Mouse (Mus musculus): ENCODE results near the gene Mttp. TPM values are rescaled to one million over a fixed set of nuclear protein-coding genes. Genes with fewer than 3 reads are reported as not detected.
A peak's percentile ranks its signal among the peaks of the same experiment; 100 is the strongest.

The Mttp gene
- polyA plus RNA-seq, 1 experiment, result 1.2 TPM

- Histone ChIP-seq H3ac (ENCODE audit: control insufficient read depth, insufficient read length, low read depth) (no peak overlapping the region), H3K4me3 (ENCODE audit: insufficient read depth, poor library complexity, severe bottlenecking) (no peak overlapping the region), H3K27me3 (ENCODE audit: control insufficient read depth, insufficient read depth, insufficient read length) (no peaks in the 10 kb centered on the region), H3K79me3 (ENCODE audit: low read depth) (peaks cover 19% of the 10 kb centered on the region), H3K79me2 (ENCODE audit: control insufficient read depth, insufficient read depth) (peaks cover 41% of the 10 kb centered on the region), H3K36me3 (ENCODE audit: control insufficient read depth, insufficient read depth) (peaks cover 79% of the 10 kb centered on the region)
- TF ChIP-seq FOSL1 (IDR thresholded peaks at IDR 0.05; ENCODE audit: insufficient read depth, low read length, poor library complexity, severe bottlenecking), result no peak
- no peak for TF ChIP-seq CEBPB (IDR thresholded peaks at IDR 0.05; ENCODE audit: low read depth)
- TF ChIP-seq USF1 (IDR thresholded peaks at IDR 0.05; ENCODE audit: low read depth), result no peak
- no peak for TF ChIP-seq MYOD1 (IDR thresholded peaks at IDR 0.05; ENCODE audit: control insufficient read depth, insufficient read length, low read depth)
- TF ChIP-seq MAX (IDR thresholded peaks at IDR 0.05), result no peak
- TF ChIP-seq CTCF (IDR thresholded peaks at IDR 0.05; ENCODE audit: control insufficient read depth, insufficient read depth, insufficient read length), result no peak
- TF ChIP-seq MYOG (IDR thresholded peaks at IDR 0.05; ENCODE audit: control insufficient read depth, extremely low read depth, insufficient read length), result no peak
These were observed 66.1 kb downstream of the Mttp start for GRCm38 (mm10) chr3:138078701-138079100.

GRCm38 (mm10) chr3:138077476-138078340 lies 67.1 kb downstream of the Mttp start:
- H3ac ChIP-seq (ENCODE audit: control insufficient read depth, insufficient read length, low read depth), result no peak overlapping the region
- H3K36me3 ChIP-seq (ENCODE audit: control insufficient read depth, insufficient read depth), result peaks cover 78% of the 10 kb centered on the region
- TF ChIP-seq CEBPB (IDR thresholded peaks at IDR 0.05; ENCODE audit: low read depth) (no peak), USF1 (IDR thresholded peaks at IDR 0.05; ENCODE audit: low read depth) (no peak), MAX (IDR thresholded peaks at IDR 0.05) (no peak), CTCF (IDR thresholded peaks at IDR 0.05; ENCODE audit: control insufficient read depth, insufficient read depth, insufficient read length) (no peak), MYOG (IDR thresholded peaks at IDR 0.05; ENCODE audit: control insufficient read depth, extremely low read depth, insufficient read length) (no peak), FOSL1 (IDR thresholded peaks at IDR 0.05; ENCODE audit: insufficient read depth, low read length, poor library complexity, severe bottlenecking) (no peak), MYOD1 (IDR thresholded peaks at IDR 0.05; ENCODE audit: control insufficient read depth, insufficient read length, low read depth) (no peak)
- peaks cover 29% of the 10 kb centered on the region for H3K79me3 ChIP-seq (ENCODE audit: low read depth)
- no peaks in the 10 kb centered on the region for H3K27me3 ChIP-seq (ENCODE audit: control insufficient read depth, insufficient read depth, insufficient read length)
- peaks cover 51% of the 10 kb centered on the region for H3K79me2 ChIP-seq (ENCODE audit: control insufficient read depth, insufficient read depth)
- H3K4me3 ChIP-seq (ENCODE audit: insufficient read depth, poor library complexity, severe bottlenecking), result no peak overlapping the region

DNA sequence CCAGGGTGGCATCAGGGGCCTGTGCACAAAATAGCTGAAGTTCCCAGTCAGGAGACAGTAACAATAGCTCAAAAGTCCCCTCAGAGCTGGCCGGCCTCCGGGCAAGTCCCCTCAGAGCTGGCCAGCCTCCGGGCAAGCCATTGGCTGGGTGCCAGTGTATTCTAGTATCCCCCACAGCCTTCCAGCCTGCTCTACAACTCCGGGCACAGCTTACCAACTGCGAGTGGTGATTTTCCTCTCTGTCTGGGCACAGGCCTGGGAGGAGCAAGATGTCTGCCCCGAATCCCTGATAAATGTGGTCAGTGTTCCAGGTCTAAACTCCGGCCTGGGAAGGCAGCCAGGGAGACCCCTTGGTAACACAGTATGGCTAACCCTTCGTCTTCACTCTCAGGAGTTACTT lies 69.6 kb downstream of the Mttp start:
- Histone ChIP-seq H3K79me2 (ENCODE audit: control insufficient read depth, insufficient read depth) (peaks cover 76% of the 10 kb centered on the region), H3K4me3 (ENCODE audit: insufficient read depth, poor library complexity, severe bottlenecking) (no peak overlapping the region), H3K36me3 (ENCODE audit: control insufficient read depth, insufficient read depth) (peaks cover 78% of the 10 kb centered on the region), H3ac (ENCODE audit: control insufficient read depth, insufficient read length, low read depth) (no peak overlapping the region), H3K27me3 (ENCODE audit: control insufficient read depth, insufficient read depth, insufficient read length) (no peaks in the 10 kb centered on the region), H3K79me3 (ENCODE audit: low read depth) (peaks cover 52% of the 10 kb centered on the region)
- TF ChIP-seq MAX (IDR thresholded peaks at IDR 0.05) (no peak), FOSL1 (IDR thresholded peaks at IDR 0.05; ENCODE audit: insufficient read depth, low read length, poor library complexity, severe bottlenecking) (no peak), CEBPB (IDR thresholded peaks at IDR 0.05; ENCODE audit: low read depth) (no peak), CTCF (IDR thresholded peaks at IDR 0.05; ENCODE audit: control insufficient read depth, insufficient read depth, insufficient read length) (no peak), USF1 (IDR thresholded peaks at IDR 0.05; ENCODE audit: low read depth) (no peak), MYOG (IDR thresholded peaks at IDR 0.05; ENCODE audit: control insufficient read depth, extremely low read depth, insufficient read length) (no peak), MYOD1 (IDR thresholded peaks at IDR 0.05; ENCODE audit: control insufficient read depth, insufficient read length, low read depth) (no peak)

DNA sequence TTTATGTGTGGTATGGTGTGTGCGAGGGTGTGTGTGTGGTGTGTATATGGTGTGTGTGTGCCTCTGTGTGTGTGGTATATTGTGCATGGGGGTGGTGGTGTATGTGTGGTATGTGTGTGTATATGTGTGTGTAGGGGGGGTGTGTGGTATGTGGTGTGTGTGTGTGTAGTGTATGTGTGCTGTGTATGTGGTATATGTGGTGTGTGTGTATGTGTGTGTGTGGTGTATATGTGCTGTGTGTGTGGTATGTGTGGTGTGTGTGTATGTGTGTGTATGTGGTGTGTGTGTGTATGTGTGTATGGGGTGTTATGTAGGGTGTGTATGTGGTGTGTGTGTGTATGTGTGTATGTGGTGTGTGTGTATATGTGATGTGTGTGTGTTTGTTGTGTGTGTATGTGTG lies 70.6 kb downstream of the Mttp start:
- Histone ChIP-seq H3K36me3 (ENCODE audit: control insufficient read depth, insufficient read depth) (peaks cover 68% of the 10 kb centered on the region), H3K79me3 (ENCODE audit: low read depth) (peaks cover 61% of the 10 kb centered on the region), H3ac (ENCODE audit: control insufficient read depth, insufficient read length, low read depth) (no peak overlapping the region), H3K79me2 (ENCODE audit: control insufficient read depth, insufficient read depth) (peaks cover 86% of the 10 kb centered on the region), H3K4me3 (ENCODE audit: insufficient read depth, poor library complexity, severe bottlenecking) (no peak overlapping the region), H3K27me3 (ENCODE audit: control insufficient read depth, insufficient read depth, insufficient read length) (no peaks in the 10 kb centered on the region)
- no peak for TF ChIP-seq MYOD1 (IDR thresholded peaks at IDR 0.05; ENCODE audit: control insufficient read depth, insufficient read length, low read depth)
- TF ChIP-seq USF1 (IDR thresholded peaks at IDR 0.05; ENCODE audit: low read depth), result no peak
- no peak for TF ChIP-seq FOSL1 (IDR thresholded peaks at IDR 0.05; ENCODE audit: insufficient read depth, low read length, poor library complexity, severe bottlenecking)
- TF ChIP-seq CTCF (IDR thresholded peaks at IDR 0.05; ENCODE audit: control insufficient read depth, insufficient read depth, insufficient read length), result no peak
- no peak for TF ChIP-seq CEBPB (IDR thresholded peaks at IDR 0.05; ENCODE audit: low read depth)
- no peak for TF ChIP-seq MAX (IDR thresholded peaks at IDR 0.05)
- TF ChIP-seq MYOG (IDR thresholded peaks at IDR 0.05; ENCODE audit: control insufficient read depth, extremely low read depth, insufficient read length), result no peak

DNA sequence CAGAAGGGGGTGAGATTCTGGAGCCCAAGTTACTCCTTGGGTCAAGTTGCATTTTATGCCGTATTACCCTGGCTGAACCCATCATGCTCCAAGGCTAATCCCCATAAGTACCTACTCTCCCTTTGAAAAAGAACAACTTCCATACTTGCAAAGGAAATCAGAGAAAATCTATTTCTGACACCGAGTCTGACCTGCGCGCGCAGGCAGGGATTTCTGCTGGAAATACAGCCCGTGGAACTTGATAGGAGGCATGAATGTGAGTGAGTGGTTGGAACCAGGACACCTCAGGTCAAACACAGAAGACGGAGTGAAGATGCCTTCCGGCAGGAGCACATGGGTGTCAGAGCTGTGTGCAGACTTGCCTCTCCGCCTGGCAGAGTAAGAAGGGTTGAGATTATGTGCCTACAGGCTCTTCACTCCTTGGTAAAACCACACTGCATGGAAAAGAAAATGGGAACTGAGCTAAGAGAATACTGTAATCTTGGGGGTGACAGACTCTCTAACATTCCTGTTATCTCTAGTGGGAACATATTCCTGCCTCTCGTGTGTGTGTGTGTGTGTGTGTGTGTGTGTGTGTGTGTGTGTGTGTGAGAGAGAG lies 73.2 kb downstream of the Mttp start:
- peaks cover 86% of the 10 kb centered on the region for H3K79me3 ChIP-seq (ENCODE audit: low read depth)
- H3K79me2 ChIP-seq (ENCODE audit: control insufficient read depth, insufficient read depth), result peaks cover 100% of the 10 kb centered on the region
- TF ChIP-seq MAX (IDR thresholded peaks at IDR 0.05), result no peak
- TF ChIP-seq CTCF (IDR thresholded peaks at IDR 0.05; ENCODE audit: control insufficient read depth, insufficient read depth, insufficient read length), result no peak
- no peak for TF ChIP-seq USF1 (IDR thresholded peaks at IDR 0.05; ENCODE audit: low read depth)
- no peak for TF ChIP-seq FOSL1 (IDR thresholded peaks at IDR 0.05; ENCODE audit: insufficient read depth, low read length, poor library complexity, severe bottlenecking)
- TF ChIP-seq MYOD1 (IDR thresholded peaks at IDR 0.05; ENCODE audit: control insufficient read depth, insufficient read length, low read depth), result no peak
- TF ChIP-seq CEBPB (IDR thresholded peaks at IDR 0.05; ENCODE audit: low read depth), result no peak
- TF ChIP-seq MYOG (IDR thresholded peaks at IDR 0.05; ENCODE audit: control insufficient read depth, extremely low read depth, insufficient read length), result no peak
- H3K27me3 ChIP-seq (ENCODE audit: control insufficient read depth, insufficient read depth, insufficient read length), result no peaks in the 10 kb centered on the region
- peaks cover 54% of the 10 kb centered on the region for H3K36me3 ChIP-seq (ENCODE audit: control insufficient read depth, insufficient read depth)
- H3K4me3 ChIP-seq (ENCODE audit: insufficient read depth, poor library complexity, severe bottlenecking), result peak overlapping the region; percentile 16
- peak overlapping the region; percentile 52 for H3ac ChIP-seq (ENCODE audit: control insufficient read depth, insufficient read length, low read depth)
